Mouse (Mus musculus): ENCODE measurements around the gene Wwox. TPM values are rescaled to one million over a fixed set of nuclear protein-coding genes. Genes with fewer than 3 reads are reported as not detected.
A peak's percentile ranks its signal among the peaks of the same experiment; 100 is the strongest.

Wwox gene
- total RNA-seq, 1 experiment, result 12.5 TPM

DNA sequence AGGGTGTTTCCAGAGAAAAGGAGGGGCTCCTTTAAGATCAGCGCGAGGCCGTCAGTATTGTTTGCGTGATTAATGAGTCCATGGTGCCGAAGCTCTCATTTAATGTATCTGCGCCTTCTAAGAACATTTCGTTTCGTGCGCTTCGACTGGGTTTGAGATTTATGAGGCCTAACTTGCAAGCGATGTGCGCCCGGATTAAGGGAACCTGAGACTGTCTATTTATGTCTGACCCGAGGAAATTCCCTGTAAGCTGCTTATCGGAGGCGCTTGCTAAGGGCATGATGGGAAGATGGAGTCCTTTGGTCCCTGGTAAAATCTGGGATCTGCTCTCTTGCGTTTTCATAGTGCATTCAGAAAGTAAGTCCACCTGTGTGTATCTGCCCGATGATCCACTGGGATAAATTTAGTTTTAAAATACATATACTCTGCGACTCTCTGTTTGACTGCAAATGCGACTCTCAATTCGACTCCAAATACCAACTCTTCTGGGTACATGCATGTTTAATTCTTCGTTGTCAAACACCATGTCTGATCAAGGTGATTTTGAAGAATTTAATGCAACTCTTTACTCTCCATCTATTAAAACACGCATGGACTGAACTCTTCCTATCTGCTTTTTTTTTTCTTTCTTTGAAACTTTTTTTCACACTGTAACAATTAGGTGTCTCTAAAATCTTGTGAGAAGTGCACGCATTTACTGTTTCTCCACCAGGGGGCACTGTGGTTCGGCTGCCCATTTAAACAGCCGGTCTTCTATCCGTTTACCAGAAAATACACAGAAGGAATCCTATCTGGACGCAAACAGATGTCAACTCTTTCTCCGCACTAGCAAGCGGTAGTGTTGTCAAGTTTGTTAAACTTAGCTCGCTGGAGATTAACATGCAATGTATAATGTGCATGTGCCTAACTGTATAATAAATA is 331.7 kb downstream of the Wwox start:
- TF ChIP-seq HCFC1 (IDR thresholded peaks at IDR 0.05; ENCODE audit: borderline replicate concordance, insufficient read depth, low read length) (no peak), ZC3H11A (IDR thresholded peaks at IDR 0.05; ENCODE audit: borderline replicate concordance, low read depth, low read length) (0 out of 2 replicates have a peak, but pooled peaks have one; percentile 26)
- Histone ChIP-seq H3K27ac (ENCODE audit: insufficient read depth, low read depth, low read length, poor library complexity, severe bottlenecking) (no peak overlapping the region), H3K4me1 (ENCODE audit: control insufficient read depth in 2 of 2, insufficient read depth in 2 of 2, low read length in 2 of 2, poor library complexity in 1 of 2) (no peaks in the 10 kb centered on the region), H3K36me3 (ENCODE audit: control insufficient read depth, insufficient read depth, low read length, poor library complexity, severe bottlenecking) (no peaks in the 10 kb centered on the region), H3K9ac (ENCODE audit: insufficient read depth, low read depth, low read length, poor library complexity, severe bottlenecking) (no peak overlapping the region), H3K4me3 (ENCODE audit: insufficient read depth in 1 of 2, low read depth in 1 of 2, low read length in 2 of 2, poor library complexity in 1 of 2, severe bottlenecking in 1 of 2) (no peak overlapping the region), H3K9me3 (ENCODE audit: control insufficient read depth, insufficient read depth, low read depth, low read length) (no peaks in the 10 kb centered on the region)
- peak; percentile 54 for DNase-seq (ENCODE audit: low read depth, low spot score)
- in situ Hi-C loops (cut with MboI; ENCODE audit: low sequenced_read_pairs in 2 of 2, unreplicated experiment in 2 of 2), result no loop called here

GRCm38 (mm10) chr8:114772276-114772849 is 332.9 kb downstream of the Wwox start:
- Histone ChIP-seq H3K9ac (ENCODE audit: insufficient read depth, low read depth, low read length, poor library complexity, severe bottlenecking) (no peak overlapping the region), H3K27ac (ENCODE audit: insufficient read depth, low read depth, low read length, poor library complexity, severe bottlenecking) (no peak overlapping the region), H3K36me3 (ENCODE audit: control insufficient read depth, insufficient read depth, low read length, poor library complexity, severe bottlenecking) (no peaks in the 10 kb centered on the region), H3K9me3 (ENCODE audit: control insufficient read depth, insufficient read depth, low read depth, low read length) (no peaks in the 10 kb centered on the region), H3K4me3 (ENCODE audit: insufficient read depth in 1 of 2, low read depth in 1 of 2, low read length in 2 of 2, poor library complexity in 1 of 2, severe bottlenecking in 1 of 2) (no peak overlapping the region), H3K4me1 (ENCODE audit: control insufficient read depth in 2 of 2, insufficient read depth in 2 of 2, low read length in 2 of 2, poor library complexity in 1 of 2) (no peaks in the 10 kb centered on the region)
- in situ Hi-C loops (cut with MboI; ENCODE audit: low sequenced_read_pairs in 2 of 2, unreplicated experiment in 2 of 2), result no loop called here
- TF ChIP-seq ZC3H11A (IDR thresholded peaks at IDR 0.05; ENCODE audit: borderline replicate concordance, low read depth, low read length) (no peak), HCFC1 (IDR thresholded peaks at IDR 0.05; ENCODE audit: borderline replicate concordance, insufficient read depth, low read length) (no peak), CHD2 (IDR thresholded peaks at IDR 0.05; ENCODE audit: low read depth, low read length) (no peak)
- DNase-seq (ENCODE audit: low read depth, low spot score), result no peak

DNA sequence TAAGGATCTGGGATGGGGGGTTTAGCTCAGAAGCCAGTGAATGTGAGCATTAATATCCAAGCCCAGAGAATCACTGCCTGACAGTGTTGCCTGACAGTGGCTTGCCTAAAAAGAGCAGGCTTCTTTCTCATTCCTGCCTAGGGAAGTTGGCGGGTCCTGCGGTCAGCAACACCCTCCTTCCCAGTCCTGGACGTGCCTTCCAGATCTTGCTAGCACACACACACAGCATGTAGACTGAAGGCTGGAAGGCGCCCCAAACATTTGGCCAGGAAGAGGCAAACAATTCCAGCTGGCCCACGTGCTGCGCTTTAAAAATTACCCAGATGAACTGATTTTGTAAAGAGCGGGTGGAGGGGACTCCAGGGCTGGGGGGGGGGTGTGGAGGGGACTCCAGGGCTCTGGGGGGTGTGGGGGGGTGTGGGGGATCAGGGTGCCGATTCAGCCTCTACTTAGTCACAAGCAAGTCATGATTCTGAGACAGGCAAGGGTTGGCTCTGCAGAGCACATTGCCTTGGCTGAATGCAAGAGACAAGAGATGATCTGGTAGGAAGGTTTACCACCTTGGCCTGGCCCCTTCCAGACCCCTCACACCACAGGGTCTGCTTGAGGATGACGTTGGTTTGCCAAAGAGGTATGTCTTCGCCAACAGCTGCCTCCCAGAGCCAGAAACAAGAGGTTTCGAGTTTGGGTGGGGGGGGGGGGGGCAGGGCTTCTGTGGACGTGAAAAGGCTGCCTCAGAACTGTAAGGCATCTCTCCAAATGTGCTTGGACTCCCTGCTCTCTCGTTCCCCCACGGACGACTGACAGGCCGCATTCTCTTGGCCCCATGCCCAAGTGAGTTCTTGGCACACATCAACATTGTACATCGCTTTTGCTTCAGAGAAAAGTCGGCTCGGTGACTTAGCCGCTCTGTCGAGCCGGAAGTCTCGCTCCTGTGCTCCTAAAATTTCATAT is 334.3 kb downstream of the Wwox start:
- Histone ChIP-seq H3K9me3 (ENCODE audit: control insufficient read depth, insufficient read depth, low read depth, low read length) (no peaks in the 10 kb centered on the region), H3K27ac (ENCODE audit: insufficient read depth, low read depth, low read length, poor library complexity, severe bottlenecking) (no peak overlapping the region), H3K4me3 (ENCODE audit: insufficient read depth in 1 of 2, low read depth in 1 of 2, low read length in 2 of 2, poor library complexity in 1 of 2, severe bottlenecking in 1 of 2) (no peak overlapping the region), H3K36me3 (ENCODE audit: control insufficient read depth, insufficient read depth, low read length, poor library complexity, severe bottlenecking) (no peaks in the 10 kb centered on the region), H3K9ac (ENCODE audit: insufficient read depth, low read depth, low read length, poor library complexity, severe bottlenecking) (no peak overlapping the region), H3K4me1 (ENCODE audit: control insufficient read depth in 2 of 2, insufficient read depth in 2 of 2, low read length in 2 of 2, poor library complexity in 1 of 2) (peaks cover 0 to 2% of the 10 kb centered on the region in 2 experiments; a peak in 1 of 4 replicates)
- in situ Hi-C loops (cut with MboI; ENCODE audit: low sequenced_read_pairs in 2 of 2, unreplicated experiment in 2 of 2), result no loop called here
- no peak for DNase-seq (ENCODE audit: low read depth, low spot score)
- TF ChIP-seq MAFK (IDR thresholded peaks at IDR 0.05; ENCODE audit: insufficient read depth, low read depth, low read length) (no peak), ZNF384 (IDR thresholded peaks at IDR 0.05; ENCODE audit: low read depth, low read length) (no peak), HCFC1 (IDR thresholded peaks at IDR 0.05; ENCODE audit: borderline replicate concordance, insufficient read depth, low read length) (no peak), ZC3H11A (IDR thresholded peaks at IDR 0.05; ENCODE audit: borderline replicate concordance, low read depth, low read length) (no peak), CHD2 (IDR thresholded peaks at IDR 0.05; ENCODE audit: low read depth, low read length) (no peak)

DNA sequence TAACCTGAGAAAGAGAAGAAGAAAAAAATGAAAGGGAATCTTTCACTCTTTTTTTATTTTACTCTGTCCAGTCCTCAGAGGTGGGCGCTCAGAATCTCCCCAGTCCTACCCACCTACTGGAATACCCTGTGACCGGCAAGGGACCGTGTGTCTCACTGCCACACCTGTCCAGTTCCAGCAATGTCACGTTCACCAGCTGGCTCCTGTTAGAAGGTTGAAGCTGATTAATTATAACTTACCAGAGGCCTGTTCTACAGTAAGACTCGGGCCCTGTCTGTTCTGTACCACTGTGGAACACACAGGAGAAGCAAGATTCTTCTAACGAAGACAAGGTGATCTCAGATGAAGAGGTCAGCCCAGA is 334.9 kb downstream of the Wwox start:
- TF ChIP-seq HCFC1 (IDR thresholded peaks at IDR 0.05; ENCODE audit: borderline replicate concordance, insufficient read depth, low read length), result no peak
- TF ChIP-seq CHD2 (IDR thresholded peaks at IDR 0.05; ENCODE audit: low read depth, low read length), result no peak
- no peak for TF ChIP-seq ZNF384 (IDR thresholded peaks at IDR 0.05; ENCODE audit: low read depth, low read length)
- TF ChIP-seq ZC3H11A (IDR thresholded peaks at IDR 0.05; ENCODE audit: borderline replicate concordance, low read depth, low read length), result no peak
- TF ChIP-seq MAFK (IDR thresholded peaks at IDR 0.05; ENCODE audit: insufficient read depth, low read depth, low read length), result no peak
- no peak for DNase-seq (ENCODE audit: low read depth, low spot score)
- H3K9me3 ChIP-seq (ENCODE audit: control insufficient read depth, insufficient read depth, low read depth, low read length), result no peaks in the 10 kb centered on the region
- H3K36me3 ChIP-seq (ENCODE audit: control insufficient read depth, insufficient read depth, low read length, poor library complexity, severe bottlenecking), result no peaks in the 10 kb centered on the region
- in situ Hi-C loops (cut with MboI; ENCODE audit: low sequenced_read_pairs in 2 of 2, unreplicated experiment in 2 of 2), result no loop called here
- peaks cover 0 to 2% of the 10 kb centered on the region in 2 experiments; a peak in 1 of 4 replicates for H3K4me1 ChIP-seq (ENCODE audit: control insufficient read depth in 2 of 2, insufficient read depth in 2 of 2, low read length in 2 of 2, poor library complexity in 1 of 2)
- H3K4me3 ChIP-seq (ENCODE audit: insufficient read depth in 1 of 2, low read depth in 1 of 2, low read length in 2 of 2, poor library complexity in 1 of 2, severe bottlenecking in 1 of 2), result no peak overlapping the region
- no peak overlapping the region for H3K9ac ChIP-seq (ENCODE audit: insufficient read depth, low read depth, low read length, poor library complexity, severe bottlenecking)
- no peak overlapping the region for H3K27ac ChIP-seq (ENCODE audit: insufficient read depth, low read depth, low read length, poor library complexity, severe bottlenecking)

All from ES-E14 (cell line).